Mouse (Mus musculus) kidney, adult 2 months (tissue): ENCODE data around the gene Atp1a2.
A peak's percentile ranks its signal among the peaks of the same experiment; 100 is the strongest.

Source experiments
- CTCF ChIP-seq: fragments of 200-500 bp; conservative IDR thresholded peaks from 2 replicates; pipeline ENCODE4 v1.5.1; 2011; ENCODE audit warnings: low read depth, mild to moderate bottlenecking, control low read depth, low read length, moderate library complexity, mixed read lengths; ENCODE audit not compliant: insufficient read depth, insufficient read length
- POLR2A ChIP-seq: fragments of 200-500 bp; IDR thresholded peaks from one replicate; pipeline ENCODE4 v1.6.1; 2011; ENCODE audit warnings: low read depth, low read length, control low read depth

DNA sequence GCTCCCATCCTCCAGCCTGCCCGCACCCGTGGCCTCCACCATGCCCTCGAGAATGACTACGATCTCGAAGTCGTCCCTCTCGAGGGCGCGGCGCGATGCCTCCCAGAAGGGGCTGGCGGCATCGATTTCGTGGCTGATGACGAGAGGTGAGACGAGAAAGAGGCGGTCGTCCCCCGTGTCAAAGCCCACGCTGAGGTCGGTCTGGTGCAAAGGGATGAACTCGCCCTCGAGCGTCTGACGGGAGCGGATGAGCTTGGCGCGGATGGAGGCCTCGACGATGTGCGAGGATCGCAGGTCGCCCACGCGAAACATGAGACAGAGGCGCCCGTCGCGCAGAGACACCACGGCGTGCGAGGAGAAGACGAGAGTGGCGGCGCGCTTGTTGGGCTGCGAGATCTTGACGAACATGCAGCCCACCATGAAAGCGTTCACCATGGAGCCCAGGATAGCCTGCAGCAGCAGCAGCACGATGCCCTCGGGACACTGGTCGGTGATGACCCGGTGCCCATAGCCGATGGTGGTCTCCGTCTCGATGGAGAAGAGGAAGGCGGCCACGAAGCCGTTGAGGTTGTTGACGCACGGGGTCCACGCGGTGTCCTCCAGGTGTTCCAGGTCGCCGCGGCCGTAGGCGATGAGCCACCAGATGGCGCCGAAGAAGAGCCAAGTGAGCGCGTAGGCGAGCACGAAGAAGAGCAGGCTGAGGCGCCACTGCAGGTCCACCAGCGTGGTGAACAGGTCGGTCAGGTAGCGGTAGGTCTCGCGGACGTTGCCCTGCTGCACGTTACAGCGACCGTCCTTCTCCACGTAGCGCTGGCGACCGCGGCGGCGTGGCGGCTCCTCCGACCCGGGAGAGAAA, 28.0 kb upstream of the Atp1a2 start:
- TF ChIP-seq CTCF (peak; percentile 79), POLR2A (no peak)
